Mouse (Mus musculus) lung, postnatal 0 days (tissue): Measurements from ENCODE around the gene Nadk2. TPM values are rescaled to one million over a fixed set of nuclear protein-coding genes. Genes with fewer than 3 reads are reported as not detected.

Experiments
- ATAC-seq: fragments of 200-750 bp; cut with Nextera tagmentation; 2 replicates; pipeline ENCODE4 v1.8.0; 2017; ENCODE audit warnings: moderate library complexity
- DNase-seq: peaks from one replicate; pipeline ENCODE4 v3.0.0-alpha.2; 2016; ENCODE audit warnings: low spot score
- H3K27ac ChIP-seq: fragments of 300-500 bp; sonication (generic); 2 replicates; pipeline ENCODE4 v1.5.1; 2014; ENCODE audit warnings: antibody characterized with exemption, mild to moderate bottlenecking, low read length, mixed read lengths
- H3K27me3 ChIP-seq: fragments of 300-500 bp; sonication (generic); replicated peaks from 2 replicates; pipeline ENCODE4 v1.6.1; 2014; ENCODE audit warnings: low read length, mixed read lengths; ENCODE audit not compliant: insufficient read depth
- H3K36me3 ChIP-seq: fragments of 300-500 bp; sonication (generic); 2 replicates; pipeline ENCODE4 v1.6.1; 2014; ENCODE audit warnings: low read length, mixed read lengths; ENCODE audit not compliant: insufficient read depth
- H3K4me1 ChIP-seq: fragments of 300-500 bp; sonication (generic); 2 replicates; pipeline ENCODE4 v1.6.1; 2014; ENCODE audit warnings: antibody characterized with exemption, low read depth, low read length, mixed read lengths; ENCODE audit not compliant: insufficient read depth
- H3K4me2 ChIP-seq: fragments of 300-500 bp; sonication (generic); replicated peaks from 2 replicates; pipeline ENCODE4 v1.6.1; 2014; ENCODE audit warnings: low read depth, mild to moderate bottlenecking, low read length, moderate library complexity, mixed read lengths
- H3K4me3 ChIP-seq: fragments of 300-500 bp; sonication (generic); 2 replicates; pipeline ENCODE4 v1.5.1; 2014; ENCODE audit warnings: low read depth, low read length
- H3K9ac ChIP-seq: fragments of 300-500 bp; sonication (generic); replicated peaks from 2 replicates; pipeline ENCODE4 v1.6.1; 2014; ENCODE audit warnings: low read depth, mild to moderate bottlenecking
- H3K9me3 ChIP-seq: fragments of 300-500 bp; sonication (generic); 2 replicates; pipeline ENCODE4 v1.6.1; 2016; ENCODE audit warnings: low read length, mixed read lengths
- CTCF ChIP-seq: IDR thresholded peaks from 2 replicates; pipeline ENCODE4 v1.5.1; 2016; ENCODE audit warnings: antibody characterized with exemption, mild to moderate bottlenecking
- EP300 ChIP-seq: IDR thresholded peaks from 2 replicates; pipeline ENCODE4 v1.6.1; 2016; ENCODE audit warnings: antibody characterized with exemption, mild to moderate bottlenecking, control low read depth
- WGBS: fragments of 180-500 bp; shearing (Covaris S2); extraction: QIAGEN DNeasy Blood & Tissue Kit; methylation state at CpG from one replicate; pipeline ENCODE4 v1.1.7; 2014; 5-methylcytosine and 5-hydroxymethylcytosine counted together
- polyA plus RNA-seq: library from polyadenylated mRNA; unstranded; fragments of >200 nt; fragmentation: Nextera tagmentation; extraction: Ambion mirVana; gene quantifications from 2 replicates; pipeline ENCODE4 v1.2.1, GENCODE M21; 2015

The Nadk2 gene
- polyA plus RNA-seq, 1 experiment from 2014 or later: 20.0 TPM

- WGBS: 1% methylated on average over 46 of the region's 66 CpGs
- no peak; the same call in 1 of the 2 replicates for ATAC-seq
These were observed 790 bp downstream of the Nadk2 start for GRCm38 (mm10) chr15:9071556-9072544.

GRCm38 (mm10) chr15:9072630-9073029 lies 1.6 kb downstream of the Nadk2 start:
- no peaks in the 10 kb centered on the region for H3K9me3 ChIP-seq
- no peak overlapping the region for H3K9ac ChIP-seq
- ATAC-seq: no peak

More at GRCm38 (mm10) chr15:9071556-9072544, 790 bp downstream of the Nadk2 start:
- TF ChIP-seq EP300: no peak
- no peak; the same call in 1 of the 2 replicates for TF ChIP-seq CTCF
- peak overlapping the region; percentile 86 for H3K4me2 ChIP-seq
- H3K9ac ChIP-seq: peak overlapping the region; percentile 85
- H3K27me3 ChIP-seq: no peaks in the 10 kb centered on the region
- peak overlapping the region; percentile 90 for H3K27ac ChIP-seq
- peaks cover 21% of the 10 kb centered on the region for H3K4me1 ChIP-seq
- H3K36me3 ChIP-seq: no peaks in the 10 kb centered on the region
- H3K9me3 ChIP-seq: no peaks in the 10 kb centered on the region
- H3K4me3 ChIP-seq: peak overlapping the region; percentile 71
- DNase-seq: peak; percentile 62

GRCm38 (mm10) chr15:9073067-9073608 lies 2.1 kb downstream of the Nadk2 start:
- H3K36me3 ChIP-seq: no peaks in the 10 kb centered on the region
- H3K27ac ChIP-seq: peak overlapping the region; percentile 57
- peaks cover 21% of the 10 kb centered on the region for H3K4me1 ChIP-seq
- peak overlapping the region; percentile 71; the same call in 1 of the 2 replicates for H3K4me3 ChIP-seq
- no peaks in the 10 kb centered on the region for H3K27me3 ChIP-seq
- TF ChIP-seq CTCF (no peak), EP300 (0 out of 2 replicates have a peak, but pooled peaks have one; percentile 4)
- peak overlapping the region; percentile 86 for H3K4me2 ChIP-seq
- DNase-seq (no peak), ATAC-seq (no peak)
- H3K9me3 ChIP-seq: no peaks in the 10 kb centered on the region
- H3K9ac ChIP-seq: no peak overlapping the region
- WGBS: 21% methylated on average over 12 of the region's 12 CpGs

More at GRCm38 (mm10) chr15:9072630-9073029, 1.6 kb downstream of the Nadk2 start:
- peak; percentile 77 for DNase-seq
- Histone ChIP-seq H3K36me3 (no peaks in the 10 kb centered on the region), H3K4me3 (peak overlapping the region; percentile 71), H3K4me2 (peak overlapping the region; percentile 86), H3K4me1 (peaks cover 21% of the 10 kb centered on the region), H3K27ac (peak overlapping the region; percentile 90), H3K27me3 (no peaks in the 10 kb centered on the region)
- TF ChIP-seq EP300 (0 out of 2 replicates have a peak, but pooled peaks have one; percentile 41), CTCF (no peak)
- 12% methylated on average over 5 of the region's 5 CpGs for WGBS

DNA sequence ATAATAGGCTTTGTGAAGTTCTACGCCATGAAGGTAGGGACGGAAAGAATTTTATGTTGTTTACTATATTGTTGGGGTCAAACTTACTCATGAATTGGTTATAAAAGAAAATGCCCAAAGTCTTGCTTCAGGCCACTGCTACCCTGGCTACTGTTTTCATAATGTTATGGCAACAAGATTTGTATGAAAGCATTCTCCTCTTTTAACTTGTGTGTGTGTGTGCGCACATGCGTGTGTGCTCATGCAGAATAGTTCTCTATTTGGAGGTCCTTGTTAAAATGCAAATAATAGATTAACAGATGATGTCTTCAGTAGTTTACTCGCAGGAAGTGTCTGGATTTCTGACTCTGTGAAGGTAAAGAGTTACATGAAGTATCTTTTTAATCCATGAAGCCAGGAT lies 2.6 kb downstream of the Nadk2 start:
- TF ChIP-seq CTCF (no peak), EP300 (no peak)
- Histone ChIP-seq H3K27me3 (no peaks in the 10 kb centered on the region), H3K36me3 (no peaks in the 10 kb centered on the region), H3K4me2 (peak overlapping the region; percentile 86), H3K4me1 (peaks cover 25% of the 10 kb centered on the region), H3K9ac (no peak overlapping the region), H3K9me3 (no peaks in the 10 kb centered on the region), H3K27ac (peak overlapping the region; percentile 57), H3K4me3 (peak overlapping the region; percentile 71; the same call in 1 of the 2 replicates)
- 62% methylated on average over 5 of the region's 5 CpGs for WGBS
- ATAC-seq (no peak), DNase-seq (no peak)

DNA sequence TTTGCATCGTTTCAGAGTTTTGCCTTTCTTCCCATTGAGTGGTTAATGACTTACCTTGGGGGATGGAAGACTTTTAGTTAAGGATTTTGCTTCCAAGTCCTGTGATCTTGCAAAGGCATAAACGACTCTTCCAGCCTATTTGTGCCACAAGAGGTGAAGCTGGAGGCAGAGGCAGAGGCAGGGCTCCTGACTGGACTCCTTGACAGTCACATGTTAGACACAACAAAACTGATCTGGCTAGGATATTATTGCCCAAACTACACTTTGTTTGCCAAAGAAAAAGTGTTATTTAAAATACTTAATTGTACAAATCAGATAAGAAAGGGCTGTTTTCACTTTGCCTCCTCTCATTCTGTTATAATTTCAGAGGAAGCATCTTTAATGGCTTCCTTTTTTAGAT lies 3.1 kb downstream of the Nadk2 start:
- H3K36me3 ChIP-seq: no peaks in the 10 kb centered on the region
- no peaks in the 10 kb centered on the region for H3K9me3 ChIP-seq
- H3K4me2 ChIP-seq: no peak overlapping the region; the same call in 1 of the 2 replicates
- no peak for DNase-seq
- H3K4me3 ChIP-seq: no peak overlapping the region
- no peak overlapping the region for H3K9ac ChIP-seq
- peaks cover 30% of the 10 kb centered on the region for H3K4me1 ChIP-seq
- TF ChIP-seq CTCF (no peak), EP300 (no peak)
- no peaks in the 10 kb centered on the region for H3K27me3 ChIP-seq
- H3K27ac ChIP-seq: peak overlapping the region; percentile 15; the same call in 1 of the 2 replicates
- WGBS: 10% methylated on average over 2 of the region's 2 CpGs
- no peak for ATAC-seq

DNA sequence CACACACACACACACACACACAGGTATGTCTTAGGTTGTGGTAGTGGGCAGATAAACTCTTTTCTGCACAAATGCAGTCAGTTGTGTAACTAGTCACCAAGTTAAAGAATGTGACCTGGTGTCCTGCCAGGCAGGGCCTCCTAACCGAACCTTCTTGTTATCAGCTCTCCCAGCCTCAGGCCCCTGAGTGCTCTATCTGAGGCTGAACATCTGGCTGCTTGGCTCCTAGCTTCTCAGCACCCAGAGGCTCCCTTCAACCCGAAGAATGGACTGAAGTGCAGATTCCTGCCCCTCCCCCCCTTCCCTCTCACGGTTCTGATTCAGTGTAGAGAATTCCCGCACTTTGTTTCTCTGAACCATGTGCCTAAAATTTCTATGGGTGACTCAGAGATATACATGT lies 3.6 kb downstream of the Nadk2 start:
- H3K4me3 ChIP-seq: no peak overlapping the region
- no peaks in the 10 kb centered on the region for H3K36me3 ChIP-seq
- peak; percentile 61 for DNase-seq
- no peaks in the 10 kb centered on the region for H3K9me3 ChIP-seq
- H3K4me1 ChIP-seq: peaks cover 31% of the 10 kb centered on the region
- no peak for ATAC-seq
- TF ChIP-seq EP300 (no peak), CTCF (no peak)
- H3K4me2 ChIP-seq: peak overlapping the region; percentile 19; the same call in 1 of the 2 replicates
- no peaks in the 10 kb centered on the region for H3K27me3 ChIP-seq
- no peak overlapping the region for H3K9ac ChIP-seq
- WGBS: 12% methylated on average over 4 of the region's 4 CpGs
- H3K27ac ChIP-seq: peak overlapping the region; percentile 12; the same call in 1 of the 2 replicates
